Mouse (Mus musculus): Measurements from ENCODE around the gene Fam185a.

The Fam185a gene

DNA sequence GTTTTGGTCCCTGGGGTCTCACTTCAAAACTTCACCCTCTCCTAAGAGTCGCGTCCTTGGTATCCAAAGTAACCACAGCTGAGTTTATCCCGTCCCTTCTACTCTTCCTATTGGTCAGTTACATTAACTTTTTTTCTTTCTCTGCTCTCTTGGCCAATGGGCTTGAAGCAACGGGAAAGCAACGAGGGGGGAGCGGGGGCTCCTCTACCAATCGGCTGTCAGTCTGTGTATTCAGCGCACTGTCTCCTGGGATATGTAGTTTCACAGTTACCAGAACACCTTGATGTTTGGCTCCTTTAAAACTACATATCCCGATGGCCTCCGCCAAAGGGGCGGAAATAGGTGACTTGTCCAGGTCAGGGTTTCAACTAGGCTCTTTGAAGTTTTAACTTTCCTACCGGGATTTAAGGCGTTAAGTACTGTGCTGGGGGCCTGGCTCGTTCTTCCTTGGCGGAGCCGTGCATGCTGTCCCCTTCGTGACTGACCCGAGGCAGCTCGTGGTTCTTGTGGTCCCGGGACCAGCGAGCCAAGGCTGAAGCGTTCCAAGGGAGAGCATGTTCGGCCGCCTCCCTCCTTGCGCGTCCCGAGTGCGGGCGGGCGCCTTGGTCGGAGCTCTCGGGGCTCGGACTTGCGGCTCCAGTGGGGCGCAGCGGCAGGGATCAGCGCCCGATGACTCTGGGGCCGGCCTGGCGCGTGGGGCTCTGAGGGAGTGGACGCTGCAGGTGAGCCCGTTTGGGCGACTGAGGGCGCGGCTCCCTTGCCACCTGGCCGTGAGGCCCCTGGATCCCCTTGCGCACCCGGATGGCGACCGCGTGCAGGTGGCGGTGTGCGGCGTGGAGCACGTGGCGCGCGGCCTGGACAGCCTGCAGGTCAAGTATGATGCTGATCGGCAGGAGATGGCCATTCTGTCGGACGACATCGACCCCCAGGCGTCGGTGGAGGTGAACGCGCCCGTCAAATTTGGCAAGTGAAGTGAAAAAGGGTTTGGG, at the start of gene Fam185a, which contains the start of gene Ccdc146:
Gene Fam185a, plus strand, starts transcription at position 345 of the 989 bp plus-strand sequence.
Gene Ccdc146, minus strand, starts transcription at position 64 of the 989 bp plus-strand sequence.
- peak; percentile 98 for DNase-seq

DNA sequence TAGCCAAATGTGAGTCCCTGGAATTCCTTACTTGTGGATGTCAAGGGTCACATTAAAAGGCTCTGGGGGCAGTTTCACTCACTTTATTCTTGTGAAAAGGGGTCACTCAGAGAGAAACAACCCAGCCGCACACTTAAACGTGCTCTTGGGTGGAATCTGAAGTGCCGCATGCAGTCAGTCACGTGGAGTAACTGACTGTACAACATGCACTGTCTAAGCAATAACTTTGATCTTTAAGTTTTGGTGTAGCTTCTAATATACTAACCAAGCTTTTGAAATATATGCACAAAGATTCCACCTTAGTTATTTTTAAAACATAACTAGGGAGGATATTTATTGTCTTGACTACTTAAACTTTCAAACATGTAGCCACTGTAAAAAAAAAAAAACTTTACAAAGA, 47.8 kb upstream of the Fam185a start:
- DNase-seq, result no peak

DNA sequence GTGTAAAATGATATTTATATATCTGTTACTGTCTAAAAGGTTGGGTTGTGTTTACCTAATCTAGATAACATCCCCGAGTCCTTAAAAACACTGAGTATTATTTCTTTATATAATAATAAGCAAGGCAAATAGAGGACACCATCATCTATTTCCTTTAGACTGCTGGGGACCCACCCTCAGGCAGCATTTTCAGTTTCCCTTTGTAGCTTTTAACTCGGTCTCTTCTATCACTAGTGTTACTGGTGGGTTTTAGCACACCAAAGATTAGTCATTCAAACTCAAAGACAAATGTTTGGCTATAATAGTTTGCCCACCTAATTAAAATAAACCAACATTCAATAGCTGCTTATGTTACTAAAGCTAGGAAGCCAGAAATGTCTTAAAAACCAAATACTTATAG, 46.4 kb upstream of the Fam185a start:
- no peak for DNase-seq

DNA sequence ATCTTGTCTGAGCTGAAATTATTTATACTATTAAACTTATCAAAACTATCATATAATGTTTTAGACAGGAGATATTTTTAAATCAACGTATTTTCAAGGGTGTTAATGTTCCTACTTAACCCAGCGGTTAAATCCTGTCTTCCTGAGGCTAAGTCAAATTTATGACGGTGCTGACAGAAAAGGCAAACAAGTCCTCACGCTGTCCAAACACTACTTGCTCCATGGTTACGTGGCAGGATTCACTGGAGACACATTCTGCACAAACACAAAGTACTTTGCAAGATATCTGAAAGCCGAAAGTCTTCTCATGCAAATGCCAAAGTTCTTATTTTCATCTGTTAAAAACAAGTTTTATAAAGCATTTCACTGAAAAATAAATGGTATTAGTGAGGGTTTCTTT, 42.8 kb upstream of the Fam185a start:
- DNase-seq, result no peak

DNA sequence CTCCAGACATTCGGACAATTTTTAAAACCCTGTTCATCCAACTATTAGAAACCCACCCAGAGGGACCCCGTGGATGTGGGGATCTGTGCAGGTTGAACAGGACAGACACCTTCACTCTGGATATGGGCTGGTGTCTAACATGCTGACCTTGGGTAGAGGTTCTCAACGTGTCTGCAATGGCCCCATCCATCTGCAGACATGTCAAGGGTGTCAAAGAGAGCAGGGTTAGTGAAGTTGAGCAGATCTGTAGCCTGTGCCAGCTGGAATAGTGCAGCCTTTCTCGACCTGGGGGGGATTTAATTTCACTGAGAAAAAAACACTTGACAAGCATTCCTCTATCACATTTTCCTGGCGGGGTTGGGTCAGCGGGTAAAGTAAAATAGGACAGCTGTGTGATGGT, 42.1 kb upstream of the Fam185a start:
- no peak for DNase-seq

DNA sequence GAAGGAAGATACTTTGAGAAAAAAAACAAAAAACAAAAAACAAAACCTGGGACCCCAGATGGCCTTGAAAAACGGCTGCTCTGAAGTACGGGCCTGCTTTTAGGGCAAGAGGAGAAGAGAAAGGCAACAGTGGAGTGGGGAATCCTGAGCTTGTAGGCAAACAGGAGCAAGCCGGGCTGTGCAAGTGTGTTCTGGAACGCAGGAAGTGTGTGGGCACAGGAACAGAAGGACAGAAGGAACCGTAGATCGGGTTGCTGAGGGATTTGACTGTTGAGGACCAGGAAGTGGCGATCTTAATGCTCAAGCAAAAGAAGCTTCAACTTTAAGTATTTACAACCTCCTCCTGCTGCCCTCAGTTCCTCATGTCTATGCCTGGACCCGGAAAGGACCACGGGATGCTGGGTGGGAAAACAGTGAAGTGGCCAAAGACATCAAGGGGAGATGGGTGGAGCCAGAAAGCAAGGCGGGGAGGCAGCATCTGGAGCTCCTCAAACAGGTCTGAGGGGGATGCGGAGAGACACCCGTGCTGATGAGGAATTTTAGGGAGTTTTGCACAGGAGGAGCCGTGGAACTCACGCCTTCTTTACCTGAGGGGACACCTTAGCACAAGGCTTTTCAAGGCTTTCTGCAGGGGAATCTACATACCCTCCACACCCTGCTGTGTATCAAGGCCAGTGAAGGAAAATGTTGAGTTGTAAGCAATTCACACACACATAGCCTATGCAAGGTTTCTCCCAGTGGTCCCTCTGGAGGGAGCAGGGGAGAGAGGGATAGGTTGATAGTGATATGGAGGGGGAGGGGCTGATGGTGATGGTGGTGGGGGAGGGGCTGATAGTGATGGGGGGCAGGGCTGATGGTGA, 41.1 kb upstream of the Fam185a start:
- DNase-seq, result peak; percentile 3

DNA sequence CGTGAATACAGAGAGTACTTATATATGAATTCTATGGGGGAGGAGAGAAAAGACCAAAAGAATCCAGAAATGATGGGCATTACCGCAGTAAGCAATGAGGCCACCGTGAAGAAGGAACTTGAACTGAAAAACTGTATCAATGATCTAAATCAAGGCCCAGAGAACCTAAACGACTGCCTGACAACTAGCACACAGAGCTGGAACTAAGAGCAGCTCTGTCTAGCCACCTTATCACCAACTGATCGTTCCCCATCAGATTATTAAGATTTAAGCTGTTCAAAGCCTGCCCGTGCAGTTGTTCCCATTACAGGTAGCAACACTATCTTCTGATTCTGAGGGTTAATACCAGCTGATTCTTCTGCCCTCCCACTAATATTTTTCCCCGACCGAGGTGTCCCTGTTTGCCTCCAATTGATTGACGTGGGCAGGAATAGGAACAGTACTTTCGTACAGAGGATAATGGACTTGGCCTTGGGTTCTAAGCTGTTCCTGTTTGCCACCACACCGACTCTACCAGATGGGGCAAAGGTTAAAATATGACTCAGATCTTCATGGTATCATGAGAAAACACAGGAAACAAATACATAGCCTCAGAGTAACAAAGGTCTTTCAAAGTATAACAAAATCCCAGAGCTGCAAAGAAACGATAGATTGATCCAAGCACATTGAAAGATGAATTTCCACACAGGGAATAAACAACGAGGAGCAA, 40.4 kb upstream of the Fam185a start:
- DNase-seq, result no peak

DNA sequence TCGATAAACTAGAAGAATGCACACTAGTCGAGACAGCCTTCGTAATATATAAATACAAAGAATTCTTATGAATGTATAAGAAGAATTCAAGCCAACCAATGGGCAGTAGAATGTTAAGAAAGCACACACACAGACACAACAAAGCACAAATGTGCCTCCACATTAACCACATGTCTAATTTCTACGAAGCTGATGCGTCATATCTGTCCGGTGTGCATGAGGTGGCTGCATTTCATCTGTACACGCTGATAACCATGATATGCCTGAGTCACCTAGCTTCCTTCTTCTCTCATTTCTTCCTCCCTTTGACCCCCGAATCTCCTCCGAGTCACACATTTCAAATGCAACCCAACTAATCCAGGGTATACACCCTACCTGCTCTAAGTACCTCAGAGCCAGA, 39.8 kb upstream of the Fam185a start:
- DNase-seq, result no peak

DNA sequence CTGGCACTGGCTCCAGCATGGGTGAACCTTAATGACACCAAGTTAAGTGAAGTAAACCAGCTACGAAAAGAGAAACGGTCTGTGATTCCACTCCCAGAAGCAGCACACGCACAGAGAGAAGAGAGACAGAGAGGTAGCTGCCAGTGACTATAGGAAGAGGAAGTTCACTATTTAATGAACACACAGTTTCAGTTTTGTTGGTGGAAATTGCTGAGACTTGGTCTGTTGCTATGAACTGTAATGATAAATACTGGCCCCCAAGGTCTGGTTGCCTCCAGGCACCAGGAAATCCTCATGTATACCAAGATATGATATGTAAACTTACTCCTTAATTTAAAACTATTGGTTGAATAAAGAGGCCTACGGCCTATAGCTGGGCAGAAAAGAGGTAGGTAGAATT, 38.3 kb upstream of the Fam185a start:
- no peak for DNase-seq

DNA sequence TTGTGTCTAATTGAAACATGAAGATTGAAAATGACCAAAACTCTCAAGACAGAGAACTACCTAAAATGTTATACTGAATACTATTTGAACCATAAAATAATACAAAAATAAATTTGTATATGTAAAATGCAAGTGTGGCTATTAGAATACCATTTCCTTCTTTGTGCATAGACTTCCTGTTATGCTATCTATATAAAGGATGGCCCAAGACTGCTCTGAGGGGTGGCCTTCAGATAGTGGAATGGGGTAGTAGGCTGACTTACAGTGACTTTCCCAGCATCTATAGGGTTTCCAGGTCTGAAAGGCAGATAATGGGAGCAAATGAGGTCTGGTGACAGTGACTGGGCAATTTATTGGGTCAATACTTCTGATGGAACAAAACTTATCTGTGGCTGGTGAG, 37.4 kb upstream of the Fam185a start:
- DNase-seq, result no peak

DNA sequence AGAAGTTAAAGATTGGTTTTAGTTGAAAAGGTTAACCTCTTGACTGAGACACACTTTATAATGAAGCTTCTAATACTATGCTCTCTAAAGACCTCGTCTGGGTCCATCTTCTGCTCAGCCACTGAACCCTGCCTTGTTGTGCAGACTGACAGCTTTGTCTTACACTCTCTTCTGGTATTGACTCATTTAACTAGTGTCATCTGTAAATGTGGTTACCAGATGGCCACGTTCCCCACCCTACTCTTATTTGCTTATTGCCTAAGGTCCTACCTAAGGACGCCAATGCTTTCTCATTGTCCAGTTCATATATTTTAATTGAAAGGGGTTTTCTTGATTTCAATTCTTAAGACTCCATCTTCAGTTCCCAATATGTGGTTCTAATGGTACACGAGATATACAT, 35.9 kb upstream of the Fam185a start:
- DNase-seq, result no peak

DNA sequence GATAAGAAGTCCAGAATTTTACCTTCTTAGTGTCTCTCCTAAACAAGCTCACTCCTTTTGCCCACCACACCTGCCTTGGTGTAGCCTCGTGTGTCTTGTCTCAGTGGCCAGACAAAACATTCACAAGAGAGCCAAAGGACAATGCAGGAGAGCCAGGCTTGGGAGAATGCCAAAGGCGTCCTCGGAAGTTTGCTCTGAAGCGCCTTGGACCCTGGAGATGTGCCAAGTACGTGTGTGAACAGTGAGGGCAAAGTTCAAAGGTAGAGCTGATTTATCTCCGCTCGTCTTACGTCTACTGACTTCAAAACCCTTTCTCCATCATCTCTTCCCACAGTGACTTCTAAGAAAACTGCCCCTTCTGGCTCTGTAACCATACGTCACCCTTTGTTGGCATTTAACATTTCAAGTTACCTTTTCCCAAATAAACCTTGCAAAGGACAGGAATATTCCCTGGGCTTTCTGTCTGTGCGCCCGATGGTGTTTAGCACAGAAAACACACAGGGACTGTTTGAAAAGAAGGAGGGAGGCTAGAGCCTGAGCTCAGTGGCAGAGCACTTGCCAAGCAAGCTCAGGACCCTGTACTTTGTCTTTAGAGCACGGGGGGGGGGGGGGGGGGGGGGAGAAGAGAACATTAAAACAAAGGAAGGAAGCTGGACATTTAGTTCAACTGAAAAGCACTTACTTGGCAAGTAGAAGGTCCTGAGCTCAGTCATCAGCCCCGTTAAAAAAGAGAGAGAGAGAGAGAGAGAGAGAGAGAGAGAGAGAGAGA, 33.0 kb upstream of the Fam185a start:
- DNase-seq, result peak; percentile 72

DNA sequence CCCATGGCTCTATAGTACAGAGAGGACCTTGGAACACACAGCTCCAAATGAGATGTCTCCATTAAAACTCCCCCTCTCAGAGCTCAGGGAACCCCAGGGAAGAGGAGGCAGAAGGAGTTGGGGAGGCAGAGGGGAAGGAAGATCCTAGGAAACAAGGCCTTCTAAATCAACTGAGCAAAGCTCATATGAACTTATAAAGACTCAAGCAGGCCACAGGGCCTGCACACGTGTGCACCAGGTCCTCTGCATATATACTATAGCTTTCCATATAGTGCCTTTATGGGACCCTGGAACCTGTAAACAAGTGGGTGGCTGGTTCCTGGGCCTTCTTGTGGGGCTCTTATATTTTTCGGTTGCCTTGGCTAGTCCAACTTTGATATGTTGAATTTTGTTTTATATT, 30.2 kb upstream of the Fam185a start:
- DNase-seq, result no peak

DNA sequence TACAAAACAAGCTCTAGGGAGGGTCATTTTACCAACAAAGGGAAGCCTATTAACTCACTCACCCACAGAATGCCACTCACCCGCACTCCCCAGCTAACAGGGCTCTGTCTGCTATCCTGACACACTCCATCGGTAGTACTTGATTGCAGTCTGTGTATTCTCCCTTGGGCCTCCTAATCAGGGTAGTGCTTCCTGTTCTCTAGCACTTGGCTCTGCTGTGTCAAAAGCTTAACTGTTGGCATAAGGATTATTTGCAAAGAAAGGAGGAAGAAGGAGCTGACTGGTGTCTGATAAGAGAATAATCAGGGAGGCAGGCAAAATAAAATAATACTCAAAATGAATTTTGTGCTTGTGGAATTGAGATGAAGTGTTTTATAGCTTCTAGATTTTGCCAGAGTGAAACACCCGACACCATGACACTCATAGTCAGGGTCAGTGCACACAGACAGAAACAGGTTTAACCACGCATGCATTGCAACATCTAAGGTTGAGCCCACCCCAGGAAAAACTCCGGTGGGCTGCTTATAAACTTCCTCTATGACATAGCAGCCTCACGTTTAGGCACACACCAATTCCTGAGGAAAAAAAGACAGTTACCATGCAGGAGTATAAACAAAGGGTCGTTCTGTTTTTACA, 29.4 kb upstream of the Fam185a start:
- no peak for DNase-seq

DNA sequence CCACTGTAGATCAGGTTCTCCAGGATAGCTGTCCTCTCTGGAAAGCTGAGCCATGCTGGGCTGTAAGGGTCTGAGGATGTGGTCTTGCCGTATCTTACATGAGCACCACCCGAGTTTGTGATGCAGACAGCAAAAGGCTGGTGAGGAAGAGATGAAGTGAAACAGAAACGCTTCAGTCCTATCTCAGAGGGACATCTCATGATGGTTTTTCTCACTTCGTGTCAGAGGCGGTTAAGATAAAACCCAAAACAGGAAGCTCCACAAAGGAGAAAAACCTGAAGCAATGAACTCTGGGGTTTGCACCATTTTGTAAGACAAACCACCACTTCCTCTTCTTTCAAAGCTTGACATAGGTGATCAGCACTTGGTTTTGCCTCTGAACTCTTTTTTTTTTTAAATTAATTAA, 13.5 kb upstream of the Fam185a start:
- no peak for DNase-seq

DNA sequence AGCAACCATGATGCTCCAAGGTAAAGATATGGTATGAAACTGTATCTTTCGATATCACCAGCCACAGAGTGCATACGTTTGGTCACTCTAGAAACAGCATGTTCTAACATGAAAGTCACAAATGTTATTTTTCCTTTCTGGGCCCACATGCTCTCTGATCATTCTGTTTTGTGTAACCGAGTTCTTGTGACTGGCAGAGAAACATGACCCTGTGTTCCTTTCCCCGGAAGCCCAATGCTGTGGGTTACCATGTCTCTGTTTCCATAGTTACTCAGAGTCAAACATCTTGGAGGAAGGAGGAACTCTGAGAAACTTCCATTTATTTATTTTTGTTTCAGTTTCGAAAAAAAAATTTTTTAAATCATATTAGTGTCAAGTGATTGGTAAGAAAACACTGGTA, 12.7 kb upstream of the Fam185a start:
- DNase-seq, result no peak

DNA sequence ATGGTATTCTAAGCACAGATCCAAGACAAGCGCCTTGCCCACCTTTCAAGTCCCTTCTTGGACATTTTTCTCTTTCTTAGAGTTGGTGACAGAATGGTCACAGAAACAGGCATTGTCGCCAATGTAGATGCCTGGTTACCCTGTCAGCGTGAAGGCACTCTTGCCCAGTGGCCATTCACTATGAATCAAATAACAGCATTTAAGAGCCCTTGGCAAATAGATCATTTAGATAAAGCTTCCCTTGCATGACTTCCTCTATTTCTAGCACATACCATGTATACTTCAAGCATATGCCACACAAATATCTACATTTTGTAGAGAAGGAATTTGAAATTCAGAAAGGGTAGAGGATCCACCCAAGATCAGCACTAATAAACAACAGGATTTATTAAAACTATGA, 11.4 kb upstream of the Fam185a start:
- DNase-seq, result no peak

DNA sequence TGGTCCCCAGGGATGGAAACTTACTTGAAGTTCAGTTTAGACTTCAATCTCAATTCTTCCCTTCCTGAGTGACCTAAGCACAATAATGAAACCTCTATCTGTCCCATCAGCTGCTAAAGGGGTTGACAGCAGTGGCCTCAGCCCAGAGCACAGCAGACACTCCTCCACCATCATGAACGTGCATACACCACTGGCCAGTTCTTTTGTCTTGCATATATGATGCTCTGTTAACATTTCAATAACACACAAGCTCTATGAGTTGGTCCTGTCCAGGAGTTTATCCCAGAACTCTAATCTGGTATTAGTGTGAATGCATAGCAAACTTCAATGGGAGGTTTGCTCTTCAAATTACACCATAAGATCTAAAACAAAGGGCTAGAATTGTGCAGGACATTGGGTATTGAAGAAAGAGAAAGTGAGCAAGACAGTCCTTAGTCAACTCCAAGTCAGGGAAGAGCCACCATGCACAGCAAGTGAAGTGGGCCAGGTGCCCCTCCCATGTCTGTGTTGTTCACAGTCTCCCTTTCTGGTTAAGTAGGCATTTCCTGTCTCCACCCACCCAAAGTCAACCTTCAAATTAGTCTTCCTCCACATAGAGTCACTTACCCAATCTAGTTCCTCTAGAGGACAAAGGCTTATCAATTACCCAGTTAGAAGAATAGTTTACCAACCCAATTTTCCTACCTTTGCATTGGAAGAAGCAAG, 10.5 kb upstream of the Fam185a start:
- DNase-seq, result no peak

DNA sequence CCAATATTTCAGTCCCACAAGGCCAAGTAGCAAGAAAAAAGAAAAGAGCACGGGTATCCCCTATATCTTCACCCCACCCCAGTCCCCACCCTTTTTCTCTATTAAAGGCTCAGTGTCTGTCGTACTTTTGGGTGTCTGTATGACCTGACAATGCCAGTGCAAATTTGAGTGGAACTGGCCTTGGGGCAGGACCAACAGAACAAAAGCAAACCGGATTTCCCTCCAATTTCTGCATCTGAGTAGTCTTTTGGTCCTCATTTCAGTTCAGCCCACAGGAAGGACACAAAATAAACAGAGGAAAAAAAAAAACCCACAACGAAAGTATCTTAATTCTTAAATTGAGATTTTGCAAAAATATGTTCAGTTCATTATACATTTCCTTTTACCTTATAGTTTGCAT, 6.1 kb upstream of the Fam185a start:
- DNase-seq, result no peak

DNA sequence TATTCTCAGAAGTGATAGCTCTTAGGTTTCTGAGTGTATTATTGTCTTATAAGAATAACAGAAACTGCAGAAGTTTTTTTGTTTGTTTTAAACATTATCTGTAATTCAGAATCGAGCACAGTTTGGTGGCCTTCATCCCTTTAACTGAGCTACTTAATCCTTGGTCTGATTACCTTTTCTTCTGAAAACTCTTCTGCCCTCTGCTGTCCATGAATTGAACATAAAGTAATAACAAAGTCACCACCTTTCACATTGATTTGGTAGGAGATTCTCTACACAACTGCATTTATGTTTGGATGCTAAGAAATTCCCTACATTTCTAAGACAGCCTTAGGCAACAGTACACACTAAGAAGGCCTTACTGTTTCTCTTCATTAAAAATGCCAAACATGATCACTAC, 4.1 kb upstream of the Fam185a start:
- no peak for DNase-seq

DNA sequence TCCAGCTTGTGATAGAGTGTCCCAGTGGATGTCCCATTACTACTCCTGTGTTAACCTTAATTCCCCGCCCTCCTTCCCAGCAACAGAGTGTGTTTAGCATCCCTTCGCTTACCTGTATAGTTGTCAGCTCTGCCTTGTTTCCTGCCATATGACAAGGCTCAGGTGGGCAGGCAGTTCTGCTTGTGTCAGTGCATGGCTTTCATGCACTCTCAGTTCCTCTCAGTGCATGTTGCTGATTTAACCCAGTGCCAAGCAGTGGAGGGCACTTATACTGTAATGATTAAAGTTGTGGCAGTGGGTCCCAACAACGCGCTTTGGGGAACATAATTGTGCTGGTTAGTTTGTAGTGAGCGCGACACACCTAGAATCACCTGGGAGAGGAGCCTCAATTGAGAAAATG, 1.9 kb downstream of the Fam185a start:
- DNase-seq, result no peak

Measured in kidney, adult 11 months (tissue).